Mouse (Mus musculus) large intestine, adult 2 months (tissue): ENCODE results near the gene Speer4f2. TPM values are rescaled to one million over a fixed set of nuclear protein-coding genes. Genes with fewer than 3 reads are reported as not detected.
"Not testable (repeated sequence)": the region's sequence is repeated elsewhere in the genome, so short reads cannot be mapped to it uniquely, and the experiment has no call there.

Experiments
- DNase-seq: peaks from one replicate; pipeline ENCODE4 v3.0.0-alpha.2; 2012; ENCODE audit warnings: low read depth, low spot score
- WGBS: fragments of 180-500 bp; shearing (Covaris S2); methylation state at CpG from one replicate; pipeline ENCODE4 v1.1.7; 2018; 5-methylcytosine and 5-hydroxymethylcytosine counted together
- polyA plus RNA-seq: library from polyadenylated mRNA; depleted of rRNA; stranded (reverse); fragments of >200 nt; gene quantifications from 2 replicates; pipeline ENCODE4 v1.2.3, GENCODE M21; 2012; rRNA removed

The Speer4f2 gene
- polyA plus RNA-seq: not detected in 2 replicates

GRCm38 (mm10) chr5:17372880-17373279 lies at the start of gene Speer4f2:
Speer4f2 (plus strand) TSS chr5:17373180.
- 80% methylated on average over 1 of the region's 1 CpGs for WGBS
- not testable (repeated sequence) for DNase-seq

GRCm38 (mm10) chr5:17328946-17329566 lies 43.9 kb upstream of the Speer4f2 start:
- 66% methylated on average over 2 of the region's 2 CpGs for WGBS
- no peak for DNase-seq

- no peak for DNase-seq
- WGBS: 84% methylated on average over 1 of the region's 1 CpGs
Measured at GRCm38 (mm10) chr5:17334836-17335235, 38.1 kb upstream of the Speer4f2 start.

- DNase-seq: not testable (repeated sequence)
- WGBS: 68% methylated on average over 2 of the region's 2 CpGs
Measured at GRCm38 (mm10) chr5:17345741-17346140, 27.2 kb upstream of the Speer4f2 start.

GRCm38 (mm10) chr5:17359394-17359999 lies 13.5 kb upstream of the Speer4f2 start:
- peak; percentile 37 for DNase-seq

- WGBS: 67% methylated on average over 7 of the region's 7 CpGs
- no peak for DNase-seq
Measured at GRCm38 (mm10) chr5:17389926-17390325, 16.9 kb downstream of the Speer4f2 start.

GRCm38 (mm10) chr5:17391207-17391606 lies 18.2 kb downstream of the Speer4f2 start:
- DNase-seq: no peak
- 81% methylated on average over 1 of the region's 1 CpGs for WGBS

GRCm38 (mm10) chr5:17400571-17400970 lies 27.6 kb downstream of the Speer4f2 start:
- whole genome bisulfite sequencing: 80% methylated on average over 1 of the region's 1 CpGs

GRCm38 (mm10) chr5:17401206-17402077 lies 28.5 kb downstream of the Speer4f2 start:
- no peak for DNase-seq
- WGBS: 86% methylated on average over 14 of the region's 14 CpGs

More at GRCm38 (mm10) chr5:17400571-17400970, 27.6 kb downstream of the Speer4f2 start:
- no peak for DNase-seq

GRCm38 (mm10) chr5:17402330-17403125 lies 29.5 kb downstream of the Speer4f2 start:
- no peak for DNase-seq
- WGBS: 62% methylated on average over 4 of the region's 4 CpGs

- no peak for DNase-seq
Measured at GRCm38 (mm10) chr5:17403584-17403983, 30.6 kb downstream of the Speer4f2 start.

- WGBS: 15% methylated on average over 4 of the region's 4 CpGs
- peak; percentile 69 for DNase-seq
Measured at GRCm38 (mm10) chr5:17408924-17409660, 36.1 kb downstream of the Speer4f2 start.

GRCm38 (mm10) chr5:17417201-17417600 lies 44.2 kb downstream of the Speer4f2 start:
- DNase-seq: no peak
- 80% methylated on average over 2 of the region's 2 CpGs for WGBS

- 77% methylated on average over 1 of the region's 1 CpGs for WGBS
- DNase-seq: no peak
Measured at GRCm38 (mm10) chr5:17419215-17419820, 46.3 kb downstream of the Speer4f2 start.

GRCm38 (mm10) chr5:17419921-17420320 lies 46.9 kb downstream of the Speer4f2 start:
- no peak for DNase-seq

GRCm38 (mm10) chr5:17422225-17422624 lies 49.2 kb downstream of the Speer4f2 start:
- 70% methylated on average over 1 of the region's 1 CpGs for WGBS
- DNase-seq: no peak

- WGBS: 58% methylated on average over 1 of the region's 1 CpGs
- no peak for DNase-seq
Measured at GRCm38 (mm10) chr5:17426930-17427329, 54.0 kb downstream of the Speer4f2 start.
